Comparison of ENCODE assay signal across 8 mouse cellular contexts in the genomic region with DNA sequence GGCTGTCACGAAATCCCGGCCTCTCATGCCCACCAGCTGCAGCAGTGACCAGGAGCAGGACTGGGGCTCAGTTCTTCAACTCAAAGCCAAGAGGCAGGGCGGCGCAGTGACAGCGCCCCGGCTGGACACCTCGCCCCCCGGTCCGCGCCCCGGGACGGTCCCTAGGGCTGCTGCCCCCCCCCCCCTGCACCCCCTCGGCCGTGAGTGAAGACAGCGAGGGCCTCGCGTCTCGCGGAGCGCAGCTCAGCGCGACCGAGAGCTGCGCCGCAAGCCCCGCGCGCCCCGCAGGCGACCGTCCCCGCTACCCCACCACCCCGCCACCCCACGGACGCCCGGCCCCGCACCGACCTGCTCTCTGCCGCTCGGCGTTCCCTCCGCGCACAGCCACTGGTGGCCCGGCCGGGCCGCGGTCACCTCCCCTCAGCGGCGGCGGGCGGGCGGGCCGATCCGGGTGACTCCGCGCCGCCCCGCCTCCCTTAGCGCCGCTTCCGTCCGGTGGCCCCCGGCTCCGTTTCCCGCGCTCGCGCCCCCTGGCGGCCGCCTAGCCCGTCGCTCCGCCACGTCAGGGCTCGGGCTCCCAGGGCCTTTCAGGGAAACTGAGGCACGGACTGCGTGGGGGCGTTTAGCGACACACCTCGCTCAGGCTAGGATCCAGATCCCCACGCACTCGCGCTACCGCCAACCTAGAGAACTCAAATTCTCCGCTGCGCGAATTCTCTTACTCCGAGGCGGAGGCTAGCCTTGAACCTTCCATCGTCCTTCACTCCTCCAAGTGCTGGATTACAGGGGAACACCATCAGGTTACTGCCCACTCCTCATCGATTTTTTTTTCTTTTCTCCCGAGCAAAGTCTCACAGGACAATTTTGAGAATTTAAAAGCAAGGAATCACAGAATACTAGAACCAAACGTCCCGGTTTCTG. TPM values are rescaled to one million over a fixed set of nuclear protein-coding genes. Genes with fewer than 3 reads are reported as not detected.
DNase-seq lines count a peak whose midpoint lies in the region; ATAC-seq and TF ChIP-seq lines count a peak whose summit lies in the region.

A gene (minus strand): TSS at position 423 of the 921 bp plus-strand sequence.

- no peak for TF ChIP-seq POLR2A in olfactory bulb, adult 2 months (IDR thresholded peaks at IDR 0.05; ENCODE audit: insufficient read depth, low read depth, low read length)

- peak; percentile 6 for DNase-seq in G1E (ENCODE audit: low spot score)
- peak; percentile 81 for DNase-seq in cerebellum, adult 8-10 months
- DNase-seq in forelimb bud, embryonic 11.5 days (ENCODE audit: low read depth, low spot score), result peak; percentile 53
- peak; percentile 92 for DNase-seq in heart, postnatal 4 days
- peak; percentile 25 to 64 for DNase-seq in layer of hippocampus, adult 8-10 months (ENCODE audit: low spot score in 2 of 2)
- DNase-seq in thymus, adult 18-20 months, result peak; percentile 42 to 51

- TF ChIP-seq CTCF in G1E (IDR thresholded peaks at IDR 0.05; ENCODE audit: low read depth, low read length), result peak; percentile 15; the same call in 1 of the 2 replicates
- TF ChIP-seq CTCF in olfactory bulb, adult 2 months (IDR thresholded peaks at IDR 0.05; ENCODE audit: insufficient read depth, low read depth, low read length), result peak; percentile 96

- H3K9me3 ChIP-seq in G1E (replicated peaks), result 0 out of 2 replicates have a peak, but pooled peaks cover 3% of the 10 kb centered on the region
- H3K9me3 ChIP-seq in lung, embryonic 15.5 days, result no peaks in the 10 kb centered on the region

- peak within 1 kb of the TSS; percentile 59 for H3K4me3 ChIP-seq in G1E (ENCODE audit: low read depth, low read length)
- H3K4me3 ChIP-seq in lung, embryonic 15.5 days, result peak within 1 kb of the TSS; percentile 85
- H3K4me3 ChIP-seq in olfactory bulb, adult 2 months (ENCODE audit: insufficient read depth, low read depth, low read length), result peak within 1 kb of the TSS; percentile 55

- peaks cover 21% of the 10 kb centered on the region for H3K27me3 ChIP-seq in G1E (ENCODE audit: insufficient read depth, low read length)
- no peaks in the 10 kb centered on the region for H3K27me3 ChIP-seq in lung, embryonic 15.5 days

- no peaks in the 10 kb centered on the region; the same call in 1 of the 2 replicates for H3K4me1 ChIP-seq in G1E (ENCODE audit: insufficient read depth, low read depth, low read length)
- H3K4me1 ChIP-seq in lung, embryonic 15.5 days, result peaks cover 29% of the 10 kb centered on the region
- peaks cover 6% of the 10 kb centered on the region; the same call in 1 of the 2 replicates for H3K4me1 ChIP-seq in olfactory bulb, adult 2 months (ENCODE audit: control insufficient read depth, insufficient read depth, low read length)

- ATAC-seq in G1E (ENCODE audit: extremely low read depth, insufficient number of reproducible peaks, low FRiP score, poor library complexity, severe bottlenecking), result no peak
- peak; percentile 88 for ATAC-seq in lung, embryonic 15.5 days (ENCODE audit: borderline replicate concordance, extremely low read depth, low FRiP score, low TSS enrichment)

- H3K27ac ChIP-seq in lung, embryonic 15.5 days, result peak within 1 kb of the TSS; percentile 80
- H3K27ac ChIP-seq in olfactory bulb, adult 2 months (ENCODE audit: insufficient read depth, low read depth, low read length), result no peak within 1 kb of the TSS

- H3K4me2 ChIP-seq in lung, embryonic 15.5 days, result peak within 1 kb of the TSS; percentile 61

- peak within 1 kb of the TSS; percentile 81 for H3K9ac ChIP-seq in lung, embryonic 15.5 days

- 3% methylated on average over 69 of the region's 94 CpGs for WGBS in lung, embryonic 15.5 days
- WGBS in olfactory bulb, adult 2 months, result 4% methylated on average over 89 of the region's 94 CpGs

- H3K36me3 ChIP-seq in G1E (replicated peaks), result no peaks in the 10 kb centered on the region
- H3K36me3 ChIP-seq in lung, embryonic 15.5 days, result no peaks in the 10 kb centered on the region

RNA-seq across cellular contexts. Expression of the gene that starts here (rescaled TPM):
- total RNA-seq in G1E (2014; fragmentation: Nextera tagmentation), result not detected in 2 replicates
- 0.23 and 0.33 TPM in 2 replicates for total RNA-seq in G1E (2017)
- polyA plus RNA-seq in G1E (2012), result 0.06 and 0.07 TPM in 2 replicates
- 10 to 100 TPM; 12.5 to 13.6 TPM for total RNA-seq in heart, postnatal 4 days (2021)
- total RNA-seq in layer of hippocampus, adult 8-10 months (2022), result 10 to 100 TPM; 10.8 to 13.3 (median 11.7) TPM
- polyA plus RNA-seq in lung, embryonic 15.5 days (2015; fragmentation: Nextera tagmentation; extraction: Ambion mirVana), result 22.2 and 22.4 TPM in 2 replicates
- not detected in 2 replicates for polyA plus RNA-seq in olfactory bulb, adult 2 months (2012; ENCODE audit: insufficient read depth, insufficient read length, low replicate concordance, missing spikeins)

Comparison
In these comparisons a context has a peak if more than half of its experiments do, and no peak if none do; other contexts are left out.
1. RNA of the gene that starts here (total RNA-seq): 12.5 to 13.6 TPM in heart, postnatal 4 days and 10.8 to 13.3 TPM in layer of hippocampus, adult 8-10 months; 0.23 to 0.33 TPM in G1E; every median in the first group is over 4 times any median in the second.
2. RNA of the gene that starts here (polyA plus RNA-seq): 22.2 to 22.4 TPM in lung, embryonic 15.5 days; 0.06 to 0.07 TPM in G1E and not detected in olfactory bulb, adult 2 months; every median in the first group is over 10 times any median in the second.
3. Peak in DNase-seq and H3K4me3 ChIP-seq in G1E; RNA of the gene not detected or under 1 TPM.
4. DNase-seq: peak in every context shown above with its lines; median percentile 92 in heart, postnatal 4 days; 81 in cerebellum, adult 8-10 months; 53 in forelimb bud, embryonic 11.5 days; 46 in thymus, adult 18-20 months; 44 in layer of hippocampus, adult 8-10 months; 6 in G1E.
5. Peak in every context shown above with its lines, with median percentiles within 50 percentile points of each other: H3K4me3 ChIP-seq.